Mouse (Mus musculus) layer of hippocampus, postnatal 14 days (tissue): ENCODE results near the gene Olfr187. TPM values are rescaled to one million over a fixed set of nuclear protein-coding genes. Genes with fewer than 3 reads are reported as not detected.
"Not testable (repeated sequence)": the region's sequence is repeated elsewhere in the genome, so short reads cannot be mapped to it uniquely, and the experiment has no call there.

Experiments
- DNase-seq, 2 experiments: peaks; one replicate each; pipeline ENCODE4 v3.0.0; 2021 to 2022; ENCODE audit warnings: low spot score in 2 of 2, mixed read lengths in 1 of 2
- long read RNA-seq, 2 experiments: library from polyadenylated mRNA; stranded (forward); transcript quantifications; one replicate each; pipeline ENCODE4 v2.0.0; 2021
- total RNA-seq, 2 experiments: library from RNA; stranded (reverse); gene quantifications; 2 replicates each; pipeline ENCODE4 v1.2.3; 2021

Gene Olfr187
- total RNA-seq: not detected
- long read RNA-seq, experiment 1: 0 reads
- long read RNA-seq, experiment 2: 0 reads

DNA sequence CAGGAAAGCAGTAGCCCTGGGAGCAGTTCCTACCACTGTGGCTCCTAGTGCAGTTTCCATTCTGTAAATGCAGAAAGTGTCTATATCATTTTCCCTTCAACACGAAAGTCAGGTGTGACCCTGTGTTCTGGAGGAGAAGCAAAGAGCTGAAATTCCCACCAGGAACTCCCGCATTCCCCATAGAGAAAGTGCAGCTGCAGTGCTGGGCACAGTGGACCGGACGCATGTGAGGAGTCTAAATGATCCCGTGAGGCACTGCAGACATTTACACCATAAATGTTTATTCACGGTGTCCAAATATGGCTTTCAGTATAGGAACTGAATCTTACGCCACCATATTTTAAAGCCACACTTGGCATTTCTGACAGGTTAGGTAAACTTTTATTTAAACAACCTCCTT lies at the start of gene Olfr187:
Olfr187 (minus strand) TSS at position 58 of the 400 bp plus-strand sequence.
- DNase-seq: no peak

- not testable (repeated sequence) for DNase-seq
These were observed 41.5 kb upstream of the Olfr187 start for GRCm38 (mm10) chr16:59081113-59081512.

DNA sequence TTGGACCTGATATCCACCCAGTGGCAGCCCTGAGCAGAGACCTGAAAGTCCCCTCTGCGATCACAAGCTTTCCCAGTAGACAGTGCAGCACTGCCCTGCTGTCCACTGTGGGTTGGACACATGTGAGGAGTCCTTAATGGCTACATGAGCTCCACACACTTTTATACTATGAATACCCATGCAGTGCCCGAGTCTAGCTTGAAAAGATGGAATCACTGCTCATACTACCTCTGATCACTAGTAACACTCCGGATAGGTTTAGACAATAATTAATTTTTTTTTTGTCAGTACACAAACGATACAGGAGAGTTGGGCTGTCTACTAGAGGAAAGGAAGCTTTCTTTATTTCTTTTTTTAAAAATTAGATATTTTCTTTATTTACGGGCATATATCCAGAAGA lies 38.3 kb upstream of the Olfr187 start, which contains the start of gene Olfr190:
Olfr190 (minus strand) TSS at position 101 of the 400 bp plus-strand sequence.
- no peak for DNase-seq

GRCm38 (mm10) chr16:59073520-59073919 lies 34.0 kb upstream of the Olfr187 start:
- no peak for DNase-seq

DNA sequence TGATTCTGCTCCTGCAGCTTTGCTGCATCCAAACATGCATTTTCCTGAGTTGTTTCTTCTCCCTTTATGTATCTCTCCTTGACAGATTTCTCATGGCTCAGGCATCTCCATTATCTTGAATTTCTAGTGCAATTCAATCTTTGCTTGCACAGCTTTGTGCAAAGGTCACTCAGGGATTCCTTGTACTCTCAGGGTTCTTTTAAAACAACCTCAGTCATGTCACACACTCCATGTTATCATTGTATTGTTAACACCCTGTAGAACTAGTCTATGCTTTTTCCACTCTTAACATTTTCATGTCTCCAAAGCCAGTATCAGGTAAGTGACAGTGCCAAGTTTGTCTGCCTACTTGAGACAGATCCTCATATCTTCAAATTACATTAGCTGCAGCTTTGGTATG lies 32.2 kb upstream of the Olfr187 start:
- DNase-seq: no peak

DNA sequence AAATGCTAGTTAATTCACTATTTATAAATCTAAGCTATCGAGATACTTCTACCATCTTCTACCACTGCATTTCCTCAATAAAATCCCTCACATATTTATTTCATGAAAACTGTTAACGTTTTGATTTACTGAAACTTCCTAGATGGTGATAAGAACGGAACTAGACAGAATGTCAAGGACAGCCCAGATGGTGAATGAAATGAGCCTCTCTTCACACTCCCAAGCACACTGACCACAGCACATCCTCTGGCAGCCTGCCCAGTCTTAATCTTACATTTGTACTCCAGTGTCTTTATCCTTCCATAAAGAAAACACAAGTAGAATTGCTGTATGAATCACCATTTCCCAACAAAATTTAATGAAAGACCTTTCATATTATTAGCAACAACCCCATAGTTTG lies 22.8 kb upstream of the Olfr187 start:
- DNase-seq: not testable (repeated sequence)

DNA sequence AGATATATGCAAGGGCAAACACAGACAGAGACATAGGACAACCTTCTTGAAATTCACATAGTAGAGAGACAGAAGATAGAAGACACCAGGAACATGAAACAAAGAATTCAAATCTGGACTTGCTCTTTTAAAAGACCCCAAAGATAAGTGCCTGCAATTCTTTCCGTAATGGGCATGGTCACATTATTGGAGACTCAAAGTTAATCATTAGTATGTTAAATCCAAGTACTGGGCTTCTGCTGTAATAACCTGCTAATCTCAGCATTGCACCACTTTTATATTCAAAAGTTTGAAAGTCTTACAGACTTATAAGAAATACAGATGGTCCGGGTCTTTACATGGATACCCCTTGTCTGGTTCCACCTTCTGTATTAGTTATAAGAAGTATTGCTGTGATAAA lies 9.7 kb upstream of the Olfr187 start:
- DNase-seq: not testable (repeated sequence)

GRCm38 (mm10) chr16:59048860-59049259 lies 9.3 kb upstream of the Olfr187 start:
- no peak for DNase-seq

GRCm38 (mm10) chr16:59047579-59047978 lies 8.0 kb upstream of the Olfr187 start:
- no peak for DNase-seq

GRCm38 (mm10) chr16:59045835-59046234 lies 6.3 kb upstream of the Olfr187 start:
- DNase-seq: no peak

- DNase-seq: no peak
These were observed 9.4 kb downstream of the Olfr187 start, which contains the start of gene Olfr186 for GRCm38 (mm10) chr16:59030191-59030590. Gene Olfr186 (minus strand): TSS chr16:59030291.

DNA sequence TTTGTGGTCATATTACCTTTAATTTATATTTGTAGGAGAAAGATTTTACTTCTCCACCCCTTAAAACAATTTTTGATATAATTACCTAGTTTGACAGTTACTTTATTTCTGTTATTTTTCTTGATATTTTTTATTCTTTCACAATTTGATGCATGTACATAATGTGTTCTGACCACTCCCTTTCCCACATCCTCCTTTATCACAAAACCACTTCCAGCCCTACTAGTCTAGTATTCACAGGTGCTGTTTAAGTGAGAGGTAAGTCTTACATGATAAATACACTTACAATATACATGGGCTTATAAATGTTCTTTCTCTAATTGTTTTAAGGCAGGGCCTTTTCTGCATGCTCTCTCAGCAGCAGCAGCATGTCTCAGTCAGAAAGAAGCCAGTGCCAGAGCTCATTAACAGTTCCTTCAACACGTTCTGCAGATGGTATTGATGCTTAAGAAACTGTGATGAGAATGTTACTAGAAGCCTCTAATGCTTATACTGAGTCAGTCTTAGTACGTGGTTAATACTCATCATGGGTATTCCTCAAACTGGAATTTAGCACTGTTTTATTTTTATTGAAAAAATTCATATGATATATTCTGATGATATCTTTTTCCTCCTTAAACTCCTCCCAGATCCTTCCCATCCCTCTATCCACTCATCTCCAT lies 26.1 kb downstream of the Olfr187 start:
- DNase-seq: no peak

DNA sequence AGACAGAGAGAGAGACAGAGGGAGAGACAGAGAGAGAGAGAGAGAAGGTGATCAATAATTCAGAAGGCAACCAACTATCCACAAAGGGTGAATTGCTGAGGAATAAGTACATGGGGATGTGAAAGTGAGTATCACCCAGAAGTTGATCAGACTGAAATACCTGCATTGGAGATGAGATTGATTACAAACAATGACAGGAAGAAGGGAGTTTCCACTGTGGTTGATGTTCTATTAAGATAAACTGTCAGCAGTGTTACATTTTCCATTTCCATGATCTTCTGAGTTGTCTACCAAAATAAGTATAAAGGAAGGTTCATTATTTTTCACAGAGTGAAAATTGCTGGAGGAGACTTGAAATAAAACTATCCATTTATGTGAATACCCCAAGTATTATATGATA lies 32.4 kb downstream of the Olfr187 start:
- DNase-seq: no peak

DNA sequence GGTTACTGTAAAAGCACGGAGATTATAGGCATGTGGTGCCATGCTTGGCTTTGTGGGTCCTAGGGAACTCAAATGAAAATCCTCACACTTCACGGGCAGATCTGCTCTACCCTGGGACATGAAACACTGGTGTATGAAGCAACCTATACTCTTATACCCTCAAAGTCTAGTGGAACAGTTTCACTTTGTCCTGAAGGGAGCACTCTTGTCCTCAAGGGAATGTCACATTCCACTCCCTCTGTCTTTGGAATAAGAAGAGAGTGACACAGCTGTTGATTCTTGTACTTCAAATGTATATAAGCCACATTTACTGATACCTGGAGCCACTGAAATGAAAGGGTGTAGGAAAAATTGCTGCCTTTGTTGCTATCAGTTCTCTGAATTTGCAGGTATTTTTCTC lies 44.5 kb downstream of the Olfr187 start, which contains the start of gene Olfr183:
Olfr183 (plus strand) TSS at position 301 of the 400 bp plus-strand sequence.
- no peak for DNase-seq

Other genes starting within 250 kb of the Olfr187 start
- gene Olfr173, start 239.5 kb downstream of the Olfr187 start, total RNA-seq: not detected
- gene Olfr175-ps1, start 213.0 kb downstream of the Olfr187 start, total RNA-seq: not detected
- gene Olfr177, start 165.0 kb downstream of the Olfr187 start, total RNA-seq: not detected
- not detected for gene Olfr178, start 147.7 kb downstream of the Olfr187 start, total RNA-seq
- gene Olfr181, start 111.0 kb downstream of the Olfr187 start, total RNA-seq: not detected
- gene Olfr180, start 110.4 kb downstream of the Olfr187 start, total RNA-seq: not detected
- gene Olfr183, start 44.4 kb downstream of the Olfr187 start, total RNA-seq: not detected
- not detected for gene Olfr186, start 9.5 kb downstream of the Olfr187 start, total RNA-seq
- gene Olfr190, start 38.2 kb upstream of the Olfr187 start, total RNA-seq: not detected
- gene Olfr191, start 50.1 kb upstream of the Olfr187 start, total RNA-seq: not detected
- gene Olfr193, start 72.1 kb upstream of the Olfr187 start, total RNA-seq: not detected
- gene Olfr194, start 81.3 kb upstream of the Olfr187 start, total RNA-seq: not detected
- gene Olfr195, start 107.3 kb upstream of the Olfr187 start, total RNA-seq: not detected
- gene Olfr196, start 130.7 kb upstream of the Olfr187 start, total RNA-seq: not detected
- not detected for gene Olfr198, start 163.8 kb upstream of the Olfr187 start, total RNA-seq
- not detected for gene Olfr199, start 180.0 kb upstream of the Olfr187 start, total RNA-seq
- gene Olfr201, start 232.9 kb upstream of the Olfr187 start, total RNA-seq: not detected
- not detected for gene Olfr202, start 247.0 kb upstream of the Olfr187 start, total RNA-seq